Mouse (Mus musculus) neural tube, embryonic 11.5 days (tissue): ENCODE results near the gene Nmrk2. TPM values are rescaled to one million over a fixed set of nuclear protein-coding genes. Genes with fewer than 3 reads are reported as not detected.
A peak's percentile ranks its signal among the peaks of the same experiment; 100 is the strongest.
"Not testable (repeated sequence)": the region's sequence is repeated elsewhere in the genome, so short reads cannot be mapped to it uniquely, and the experiment has no call there.

Source experiments
- ATAC-seq: fragments of 200-750 bp; cut with Nextera tagmentation; 2 replicates; pipeline ENCODE4 v1.8.0; 2017; ENCODE audit warnings: moderate number of reproducible peaks, mild to moderate bottlenecking, moderate TSS enrichment, moderate library complexity; ENCODE audit not compliant: insufficient read depth, low FRiP score, low TSS enrichment
- DNase-seq: peaks from one replicate; pipeline ENCODE4 v3.0.0-alpha.2; 2015; ENCODE audit warnings: low spot score
- H3K27ac ChIP-seq: fragments of 300-500 bp; sonication (generic); 2 replicates; pipeline ENCODE4 v1.5.1; 2014; ENCODE audit warnings: low read depth, mild to moderate bottlenecking, low read length
- H3K27me3 ChIP-seq: fragments of 300-500 bp; sonication (generic); 2 replicates; pipeline ENCODE4 v1.6.1; 2014; ENCODE audit warnings: mild to moderate bottlenecking, low read length, mixed read lengths; ENCODE audit not compliant: control insufficient read depth, insufficient read depth
- H3K36me3 ChIP-seq: fragments of 300-500 bp; sonication (generic); 2 replicates; pipeline ENCODE4 v1.6.1; 2014; ENCODE audit warnings: mild to moderate bottlenecking, low read length, moderate library complexity, mixed read lengths; ENCODE audit not compliant: control insufficient read depth, insufficient read depth
- H3K4me1 ChIP-seq: fragments of 300-500 bp; sonication (generic); 2 replicates; pipeline ENCODE4 v1.6.1; 2014; ENCODE audit warnings: low read length, mixed read lengths; ENCODE audit not compliant: control insufficient read depth, insufficient read depth
- H3K4me2 ChIP-seq: fragments of 300-500 bp; sonication (generic); 2 replicates; pipeline ENCODE4 v1.6.1; 2014; ENCODE audit warnings: low read depth, mild to moderate bottlenecking, moderate library complexity
- H3K4me3 ChIP-seq: fragments of 300-500 bp; sonication (generic); 2 replicates; pipeline ENCODE4 v1.5.1; 2014; ENCODE audit warnings: low read depth, low read length
- H3K9ac ChIP-seq: fragments of 300-500 bp; sonication (generic); 2 replicates; pipeline ENCODE4 v1.6.1; 2014; ENCODE audit warnings: mild to moderate bottlenecking, low read length
- H3K9me3 ChIP-seq: fragments of 300-500 bp; sonication (generic); 2 replicates; pipeline ENCODE4 v1.6.1; 2016; ENCODE audit warnings: low read length; ENCODE audit not compliant: control insufficient read depth
- WGBS: fragments of 180-500 bp; shearing (Covaris S2); extraction: QIAGEN DNeasy Blood & Tissue Kit; methylation state at CpG from one replicate; pipeline ENCODE4 v1.1.7; 2014; 5-methylcytosine and 5-hydroxymethylcytosine counted together
- polyA plus RNA-seq: library from polyadenylated mRNA; unstranded; fragments of >200 nt; fragmentation: Nextera tagmentation; extraction: Ambion mirVana; gene quantifications from 2 replicates; pipeline ENCODE4 v1.2.1, GENCODE M21; 2014

Gene Nmrk2
- polyA plus RNA-seq, 1 experiment from 2014 or later, result 0.12 TPM

GRCm38 (mm10) chr10:81177491-81177925 lies 24.3 kb downstream of the Nmrk2 start:
- Histone ChIP-seq H3K9me3 (no peaks in the 10 kb centered on the region), H3K4me2 (peak overlapping the region; percentile 99), H3K27me3 (no peaks in the 10 kb centered on the region), H3K4me1 (peaks cover 13% of the 10 kb centered on the region), H3K4me3 (peak overlapping the region; percentile 100), H3K27ac (peak overlapping the region; percentile 84; the same call in 1 of the 2 replicates), H3K9ac (peak overlapping the region; percentile 99), H3K36me3 (peaks cover 42% of the 10 kb centered on the region)
- 15% methylated on average over 16 of the region's 16 CpGs for WGBS
- DNase-seq, result no peak
- no peak for ATAC-seq

DNA sequence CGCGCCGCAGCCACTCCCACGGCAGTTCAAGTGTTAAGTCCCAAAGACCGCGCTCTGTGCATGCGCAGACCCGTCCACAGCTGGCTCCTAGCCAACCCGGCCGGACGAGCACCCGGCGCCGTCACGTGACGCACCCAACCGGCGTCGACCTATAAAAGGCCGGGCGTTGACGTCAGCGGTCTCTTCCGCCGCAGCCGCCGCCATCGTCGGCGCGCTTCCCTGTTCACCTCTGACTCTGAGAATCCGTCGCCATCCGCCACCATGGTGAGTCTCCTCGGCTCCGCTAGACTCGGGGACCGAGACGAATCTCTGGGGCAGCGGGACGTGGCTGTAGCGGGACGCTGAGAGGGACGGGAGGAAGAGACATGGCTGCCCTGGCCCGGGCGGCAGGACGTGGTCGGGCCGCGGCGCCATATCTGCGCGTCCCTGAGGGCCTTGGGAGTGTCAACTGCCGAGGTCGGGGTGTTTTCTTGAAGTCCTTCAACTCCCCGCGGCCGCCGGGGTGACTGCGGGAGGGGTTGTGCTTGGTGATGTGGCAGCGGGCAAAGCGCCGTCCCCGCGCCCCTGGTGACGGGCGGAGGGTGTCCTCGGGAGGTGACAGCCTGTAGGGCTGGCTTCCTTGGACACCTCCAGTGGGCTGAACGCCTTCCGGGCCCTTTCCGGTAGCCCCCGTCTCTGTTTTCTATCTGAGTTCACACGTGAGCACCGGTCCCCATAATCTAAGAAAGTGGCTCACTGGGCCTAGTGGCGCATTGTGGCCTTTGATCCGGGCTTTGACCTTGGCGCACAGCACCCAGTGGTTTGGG lies 25.2 kb downstream of the Nmrk2 start, which contains the start of gene Eef2:
TSS of gene Eef2 (plus strand) at position 166 of the 806 bp plus-strand sequence.
- peak within 1 kb of the TSS; percentile 100 for H3K4me3 ChIP-seq
- peak within 1 kb of the TSS; percentile 99 for H3K9ac ChIP-seq
- ATAC-seq (peak; percentile 76), DNase-seq (peak; percentile 99)
- no peaks in the 10 kb centered on the region for H3K9me3 ChIP-seq
- no peaks in the 10 kb centered on the region for H3K27me3 ChIP-seq
- peak within 1 kb of the TSS; percentile 85 for H3K27ac ChIP-seq
- peaks cover 38% of the 10 kb centered on the region for H3K36me3 ChIP-seq
- H3K4me1 ChIP-seq, result peaks cover 13% of the 10 kb centered on the region
- under 1% methylated on average over 76 of the region's 77 CpGs for WGBS
- peak within 1 kb of the TSS; percentile 99 for H3K4me2 ChIP-seq

DNA sequence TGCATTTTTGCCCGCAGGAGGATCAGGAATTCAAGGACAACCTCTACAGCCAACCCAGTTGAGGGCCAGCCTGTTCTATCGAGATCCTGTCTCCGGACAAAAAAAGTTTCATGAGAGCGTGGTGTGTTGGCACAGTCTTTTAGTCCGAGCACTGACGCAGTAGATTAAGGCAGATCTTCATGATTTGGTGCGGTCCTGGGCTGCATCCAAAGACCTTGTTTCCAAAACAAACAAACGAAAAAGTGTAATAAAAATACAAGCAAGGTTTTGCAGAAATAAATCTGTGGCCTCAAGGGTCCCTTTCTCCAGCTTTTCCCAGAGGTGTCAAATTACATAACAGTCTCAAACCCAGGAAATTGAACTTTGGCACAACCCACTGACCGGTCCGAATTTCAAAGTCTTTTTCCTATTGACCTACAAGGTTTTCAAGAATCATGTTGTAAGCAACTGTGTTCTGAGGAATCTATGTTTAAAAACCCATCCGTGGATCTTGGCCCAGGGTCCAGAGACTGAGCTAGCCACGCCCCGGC lies 25.9 kb downstream of the Nmrk2 start:
- Histone ChIP-seq H3K4me3 (peak overlapping the region; percentile 100), H3K4me2 (peak overlapping the region; percentile 39), H3K4me1 (peaks cover 13% of the 10 kb centered on the region), H3K9ac (no peak overlapping the region), H3K9me3 (no peaks in the 10 kb centered on the region), H3K36me3 (peaks cover 32% of the 10 kb centered on the region), H3K27me3 (no peaks in the 10 kb centered on the region), H3K27ac (peak overlapping the region; percentile 85)
- ATAC-seq, result no peak
- DNase-seq, result no peak
- 8% methylated on average over 13 of the region's 13 CpGs for WGBS

DNA sequence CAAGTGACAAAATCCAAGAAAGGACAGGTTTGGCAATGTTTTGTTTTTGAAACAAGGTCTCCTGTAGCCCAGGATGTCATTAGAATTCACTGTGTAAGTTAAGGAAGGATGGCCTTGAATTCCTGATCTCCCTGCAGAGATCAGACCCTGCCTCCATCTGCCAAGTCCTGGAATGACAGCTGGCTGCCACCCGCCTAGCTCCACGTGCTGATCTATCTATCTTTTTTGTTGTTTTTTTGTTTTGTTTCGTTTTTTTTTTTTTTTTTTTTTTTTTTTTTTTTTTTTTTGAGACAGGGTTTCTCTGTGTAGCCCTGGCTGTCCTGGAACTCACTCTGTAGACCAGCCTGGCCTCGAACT lies 26.5 kb downstream of the Nmrk2 start:
- Histone ChIP-seq H3K4me3 (peak overlapping the region; percentile 34; the same call in 1 of the 2 replicates), H3K4me1 (peaks cover 13% of the 10 kb centered on the region), H3K36me3 (peaks cover 26% of the 10 kb centered on the region), H3K4me2 (peak overlapping the region; percentile 63), H3K9ac (peak overlapping the region; percentile 74), H3K27ac (peak overlapping the region; percentile 85; the same call in 1 of the 2 replicates)
- peak; percentile 50 for DNase-seq
- not testable (repeated sequence) for H3K9me3 ChIP-seq, ATAC-seq, H3K27me3 ChIP-seq
- 16% methylated on average over 4 of the region's 4 CpGs for WGBS

DNA sequence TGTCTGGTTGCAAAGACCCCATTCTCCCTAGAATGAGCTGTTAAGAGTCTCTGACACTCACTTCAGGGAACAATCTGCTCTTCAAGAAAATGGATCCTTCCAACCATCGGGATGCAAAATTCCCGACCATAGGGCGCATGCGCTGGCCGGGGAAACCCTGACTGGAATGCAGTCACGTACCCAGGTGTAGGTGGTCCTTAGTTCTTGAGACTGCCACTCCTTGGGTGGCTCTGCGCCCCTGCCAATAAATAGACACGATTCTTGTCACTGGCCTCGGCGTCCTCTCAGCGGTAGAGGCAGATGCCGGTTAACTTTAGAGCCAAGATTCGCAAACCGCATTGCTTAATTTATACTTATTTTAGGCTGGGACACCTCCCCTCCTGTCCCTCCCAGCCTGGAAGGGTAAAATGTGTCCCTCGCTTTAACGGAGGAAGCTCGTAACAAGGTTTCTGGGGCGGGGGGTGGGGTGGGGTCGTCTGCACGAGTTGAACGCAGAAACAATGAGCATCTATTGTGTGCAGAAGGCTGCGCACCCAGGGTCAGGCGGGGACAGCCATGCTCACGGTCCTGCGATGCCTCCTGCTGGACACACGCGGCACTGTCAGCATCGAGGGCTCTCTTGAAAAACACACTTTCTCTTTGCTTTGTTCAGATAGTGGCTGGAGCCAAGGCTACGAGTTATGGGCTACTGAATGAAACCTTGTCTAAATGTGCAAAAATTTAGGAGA lies 27.1 kb downstream of the Nmrk2 start:
- H3K4me1 ChIP-seq, result peaks cover 13% of the 10 kb centered on the region
- H3K4me2 ChIP-seq, result peak overlapping the region; percentile 63
- peak overlapping the region; percentile 85 for H3K27ac ChIP-seq
- H3K36me3 ChIP-seq, result peaks cover 20% of the 10 kb centered on the region
- H3K9me3 ChIP-seq, result no peaks in the 10 kb centered on the region
- peak overlapping the region; percentile 74 for H3K9ac ChIP-seq
- 1% methylated on average over 29 of the region's 29 CpGs for WGBS
- peak; percentile 93 for DNase-seq
- ATAC-seq, result peak; percentile 65
- H3K27me3 ChIP-seq, result no peaks in the 10 kb centered on the region
- peak overlapping the region; percentile 34 for H3K4me3 ChIP-seq

GRCm38 (mm10) chr10:81173132-81173531 lies 28.7 kb downstream of the Nmrk2 start:
- Histone ChIP-seq H3K4me1 (peaks cover 20% of the 10 kb centered on the region), H3K9ac (peak overlapping the region; percentile 20; the same call in 1 of the 2 replicates), H3K4me2 (peak overlapping the region; percentile 21), H3K27ac (peak overlapping the region; percentile 73), H3K9me3 (no peaks in the 10 kb centered on the region), H3K4me3 (no peak overlapping the region), H3K36me3 (peaks cover 6% of the 10 kb centered on the region), H3K27me3 (no peaks in the 10 kb centered on the region)
- 8% methylated on average over 21 of the region's 21 CpGs for WGBS
- DNase-seq (peak; percentile 91), ATAC-seq (no peak)

DNA sequence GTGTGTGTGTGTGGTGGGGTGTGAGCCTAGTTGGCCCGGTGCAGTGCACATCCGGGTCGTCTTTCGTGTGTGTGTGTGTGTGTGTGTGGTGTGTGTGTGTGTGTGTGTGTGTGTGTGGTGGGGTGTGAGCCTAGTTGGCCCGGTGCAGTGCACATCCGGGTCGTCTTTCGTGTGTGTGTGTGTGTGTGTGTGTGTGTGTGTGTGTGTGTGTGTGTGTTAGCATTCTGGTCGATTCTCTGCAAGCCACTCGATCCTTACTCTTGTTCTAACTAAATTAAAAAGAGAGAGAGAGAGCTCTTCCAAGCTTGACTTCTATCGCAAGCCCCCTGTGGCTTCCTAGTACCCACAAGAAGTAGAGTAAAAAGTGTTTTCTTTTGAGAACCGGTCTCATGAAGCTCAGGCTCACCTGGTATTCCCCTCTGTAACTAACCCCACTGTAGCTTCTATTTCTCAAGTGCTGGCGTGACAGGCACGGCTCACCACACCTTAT lies 32.4 kb downstream of the Nmrk2 start:
- 69% methylated on average over 6 of the region's 14 CpGs for WGBS
- H3K4me2 ChIP-seq, H3K36me3 ChIP-seq, H3K9ac ChIP-seq, ATAC-seq, H3K9me3 ChIP-seq, H3K4me3 ChIP-seq, DNase-seq, H3K27ac ChIP-seq, H3K27me3 ChIP-seq: not testable (repeated sequence)
- peaks cover 19% of the 10 kb centered on the region for H3K4me1 ChIP-seq

GRCm38 (mm10) chr10:81168521-81169244 lies 33.2 kb downstream of the Nmrk2 start:
- ATAC-seq, result peak; percentile 43; the same call in 1 of the 2 replicates
- peaks cover 19% of the 10 kb centered on the region for H3K4me1 ChIP-seq
- DNase-seq, result peak; percentile 80
- WGBS, result 5% methylated on average over 29 of the region's 29 CpGs
- peak overlapping the region; percentile 56 for H3K27ac ChIP-seq
- H3K4me2 ChIP-seq, result peak overlapping the region; percentile 53
- H3K9ac ChIP-seq, result peak overlapping the region; percentile 45
- no peaks in the 10 kb centered on the region for H3K9me3 ChIP-seq
- H3K4me3 ChIP-seq, result peak overlapping the region; percentile 96
- H3K36me3 ChIP-seq, result peaks cover 4% of the 10 kb centered on the region; the same call in 1 of the 2 replicates
- H3K27me3 ChIP-seq, result no peaks in the 10 kb centered on the region
